ENCODE assay signal across 21 mouse cellular contexts in the genomic region with DNA sequence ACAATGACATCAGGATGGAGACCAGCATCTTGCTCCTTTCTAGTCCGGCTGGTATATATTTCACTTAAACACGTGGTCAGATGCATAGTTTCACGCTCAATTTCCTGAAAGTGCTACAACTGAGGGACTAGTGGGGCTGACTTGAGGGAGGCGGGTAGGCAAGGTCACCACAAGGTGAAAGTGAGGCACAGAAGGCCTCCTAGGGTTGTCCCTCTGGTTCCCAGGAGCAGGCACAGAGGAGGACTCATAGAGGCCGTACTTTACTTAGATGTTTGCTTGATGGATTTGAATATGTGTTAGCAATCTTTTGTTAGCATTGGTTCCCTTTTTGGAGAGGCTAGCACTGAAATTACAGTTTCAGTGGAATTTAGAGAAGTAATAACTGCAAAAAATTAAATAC. TPM values are rescaled to one million over a fixed set of nuclear protein-coding genes. Genes with fewer than 3 reads are reported as not detected.
DNase-seq lines count a peak whose midpoint lies in the region; ATAC-seq and TF ChIP-seq lines count a peak whose summit lies in the region.
"Had no signal": no experiment of that assay in that cellular context is flagged by ENCODE, and none has a peak within 500 bp of the region (broad histone marks: within the 10 kb centered on the region; RNA-seq: fewer than 3 reads in every experiment).

No protein-coding gene starts in this region.

- no peak overlapping the region for H3K4me3 ChIP-seq in heart, embryonic 13.5 days
- no peak overlapping the region; the same call in 1 of the 2 replicates for H3K4me3 ChIP-seq in spleen, adult 2 months (ENCODE audit: extremely low read depth, insufficient read depth, insufficient read length)
- H3K4me3 ChIP-seq: embryonic facial prominence, embryonic 12.5 days; forebrain, embryonic 15.5 days; midbrain, embryonic 10.5 days; neural tube, embryonic 15.5 days had no signal

- H3K36me3 ChIP-seq in heart, embryonic 13.5 days = no peaks in the 10 kb centered on the region
- no peaks in the 10 kb centered on the region; the same call in 1 of the 2 replicates for H3K36me3 ChIP-seq in spleen, adult 2 months (ENCODE audit: control insufficient read depth, insufficient read depth, low read length)
- H3K36me3 ChIP-seq: embryonic facial prominence, embryonic 12.5 days; forebrain, embryonic 15.5 days; neural tube, embryonic 15.5 days had no signal

- H3K4me1 ChIP-seq in heart, embryonic 13.5 days = peaks cover 73% of the 10 kb centered on the region
- peaks cover 35% of the 10 kb centered on the region; the same call in 1 of the 2 replicates for H3K4me1 ChIP-seq in spleen, adult 2 months (ENCODE audit: control insufficient read depth, insufficient read depth, insufficient read length)

- H3K27me3 ChIP-seq in heart, embryonic 13.5 days (replicated peaks) = no peaks in the 10 kb centered on the region
- H3K27me3 ChIP-seq in spleen, adult 2 months (ENCODE audit: control insufficient read depth, insufficient read depth, low read length) = no peaks in the 10 kb centered on the region
- H3K27me3 ChIP-seq: embryonic facial prominence, embryonic 12.5 days; forebrain, embryonic 15.5 days; neural tube, embryonic 15.5 days had no signal

- ATAC-seq in heart, embryonic 13.5 days (ENCODE audit: extremely low read depth, insufficient number of reproducible peaks, low FRiP score, low TSS enrichment) = no peak
- ATAC-seq in common myeloid progenitor, adult 5-6 weeks (replicated peaks; ENCODE audit: low read depth, poor library complexity, severe bottlenecking) = peak; percentile 36
- peak; percentile 21 for ATAC-seq in neutrophil, adult 5-6 weeks (ENCODE audit: extremely low read depth, insufficient number of reproducible peaks, low FRiP score, poor library complexity, severe bottlenecking)
- ATAC-seq: forebrain, embryonic 15.5 days; intestine, postnatal 0 days had no signal

- H3K4me2 ChIP-seq in heart, embryonic 13.5 days = peak overlapping the region; percentile 30
- H3K4me2 ChIP-seq: embryonic facial prominence, embryonic 12.5 days; forebrain, embryonic 15.5 days; hindbrain, embryonic 14.5 days; neural tube, embryonic 15.5 days had no signal

- 48% methylated on average over 5 of the region's 5 CpGs for WGBS in heart, embryonic 13.5 days
- 24% methylated on average over 5 of the region's 5 CpGs for WGBS in spleen, adult 2 months

- no peaks in the 10 kb centered on the region for H3K9me3 ChIP-seq in heart, embryonic 13.5 days
- H3K9me3 ChIP-seq: forebrain, embryonic 15.5 days; neural tube, embryonic 15.5 days had no signal

- H3K9ac ChIP-seq in heart, embryonic 13.5 days = 0 out of 2 replicates have a peak overlapping the region, but pooled peaks have one; percentile 50
- H3K9ac ChIP-seq: embryonic facial prominence, embryonic 12.5 days; forebrain, embryonic 15.5 days; hindbrain, embryonic 14.5 days; liver, embryonic 14.5 days; neural tube, embryonic 15.5 days had no signal

- peak overlapping the region; percentile 69 for H3K27ac ChIP-seq in heart, embryonic 13.5 days (replicated peaks)
- H3K27ac ChIP-seq in spleen, adult 2 months (ENCODE audit: insufficient read depth, low read length) = peak overlapping the region; percentile 89
- H3K27ac ChIP-seq: embryonic facial prominence, embryonic 12.5 days; forebrain, embryonic 15.5 days; hindbrain, embryonic 14.5 days; liver, embryonic 14.5 days; midbrain, embryonic 10.5 days; neural tube, embryonic 15.5 days had no signal

- TF ChIP-seq CTCF in spleen, adult 2 months (IDR thresholded peaks at IDR 0.05; ENCODE audit: extremely low read depth, insufficient read depth, insufficient read length, insufficient replicate concordance) = no peak

- DNase-seq in heart, adult 18-20 months = no peak
- no peak for DNase-seq in spleen, adult 2 months (ENCODE audit: low read depth in 1 of 2, low spot score in 2 of 2)
- DNase-seq in spleen, postnatal 4 days (ENCODE audit: low spot score in 2 of 2) = no peak
- no peak for DNase-seq in layer of hippocampus, adult 11-12 months (ENCODE audit: low spot score)
- DNase-seq in urinary bladder, postnatal 14 days (ENCODE audit: low spot score) = no peak
- DNase-seq: cerebellum, adult 11 months; cerebellum, postnatal 14 days; kidney, postnatal 25 days; layer of hippocampus, adult 9-11 months; retina, postnatal 1 day; thymus, postnatal 14 days had no signal

- no peak for TF ChIP-seq POLR2A in spleen, adult 2 months (IDR thresholded peaks at IDR 0.05; ENCODE audit: low read depth, low read length)

RNA-seq across cellular contexts. Expression of gene Nfkb1, which starts 4.9 kb away (rescaled TPM):
- 13.7 and 13.8 TPM in 2 replicates for polyA plus RNA-seq in heart, embryonic 13.5 days (2015; fragmentation: Nextera tagmentation; extraction: Ambion mirVana)
- 10 to 100 TPM; 30.7 to 33.0 TPM for total RNA-seq in heart, adult 18-20 months (2021)
- 188 and 220 TPM in 2 replicates for polyA plus RNA-seq in spleen, adult 2 months (2012; rRNA removed)
- 121 and 126 TPM in 2 replicates for total RNA-seq in common myeloid progenitor, adult 5-6 weeks (2017)
- 200 and 216 TPM in 2 replicates for total RNA-seq in neutrophil, adult 5-6 weeks (2017)
